Mouse (Mus musculus) cerebellum, postnatal 14 days (tissue): Measurements from ENCODE around the gene Armc5.

ENCODE experiments used
- DNase-seq, 2 experiments: peaks; one replicate each; pipeline ENCODE4 v3.0.0; 2021; ENCODE audit warnings: mixed read lengths in 2 of 2

Armc5 gene

GRCm38 (mm10) chr7:128236856-128237592 lies at the start of gene Armc5:
TSS of gene Armc5 (plus strand) at chr7:128237342.
- DNase-seq: peak; percentile 93 to 94

DNA sequence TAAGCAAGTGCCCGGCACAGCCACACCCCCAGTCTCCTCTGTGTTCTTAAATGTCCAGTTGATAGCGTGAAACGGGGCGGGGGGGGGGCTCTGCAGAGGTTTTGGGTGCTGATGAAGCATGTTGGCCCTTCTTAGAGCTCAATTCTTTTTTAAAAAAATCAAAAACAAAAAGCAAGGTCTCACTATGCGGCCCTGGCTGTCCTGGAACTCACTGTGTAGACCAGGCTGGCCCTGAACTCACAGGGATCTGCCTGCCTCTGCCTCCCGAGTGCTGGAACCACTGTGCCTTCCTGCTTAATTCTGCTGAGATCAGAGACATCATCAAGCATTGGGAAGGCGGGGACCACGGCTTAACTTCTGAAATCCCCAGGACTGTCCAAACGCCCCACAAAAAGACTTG lies 35.5 kb upstream of the Armc5 start:
- DNase-seq: no peak

DNA sequence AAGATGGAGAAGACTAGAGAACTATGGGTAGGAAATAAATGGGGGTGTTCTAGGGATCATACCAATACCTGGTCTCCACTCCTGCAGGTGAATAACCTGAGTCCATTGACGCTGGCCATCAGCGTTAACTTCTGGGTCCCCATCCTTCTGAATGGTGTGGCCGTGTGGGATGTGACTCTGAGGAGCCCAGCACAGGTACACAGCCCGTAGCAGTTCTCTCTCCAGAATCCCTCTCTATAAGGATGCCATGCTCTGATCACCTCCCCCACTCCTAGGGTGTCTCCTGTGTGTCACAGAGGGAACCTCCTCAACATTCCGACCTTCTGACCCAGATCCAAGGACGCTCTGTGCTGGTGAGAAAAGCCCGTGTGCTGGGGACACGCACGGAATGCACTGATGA lies 34.1 kb upstream of the Armc5 start:
- DNase-seq: no peak

DNA sequence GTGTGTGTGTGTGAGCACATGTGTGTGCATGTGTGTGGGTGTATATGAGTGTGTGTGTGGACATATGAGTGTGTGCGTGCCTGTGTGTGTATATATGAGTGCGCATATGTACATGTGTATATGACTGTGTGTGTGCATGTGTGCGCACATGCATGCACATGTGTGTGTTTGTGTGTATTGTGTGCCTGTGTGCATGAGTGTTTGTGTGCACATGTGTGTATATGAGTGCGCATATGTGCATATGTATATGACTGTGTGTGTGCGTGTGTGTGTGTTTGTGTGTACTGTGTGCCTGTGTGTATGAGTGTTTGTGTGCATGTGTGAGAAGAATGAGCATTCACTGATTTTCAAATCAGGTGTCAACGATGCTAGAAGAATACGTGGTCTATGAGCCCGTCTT lies 33.0 kb upstream of the Armc5 start:
- no peak for DNase-seq

DNA sequence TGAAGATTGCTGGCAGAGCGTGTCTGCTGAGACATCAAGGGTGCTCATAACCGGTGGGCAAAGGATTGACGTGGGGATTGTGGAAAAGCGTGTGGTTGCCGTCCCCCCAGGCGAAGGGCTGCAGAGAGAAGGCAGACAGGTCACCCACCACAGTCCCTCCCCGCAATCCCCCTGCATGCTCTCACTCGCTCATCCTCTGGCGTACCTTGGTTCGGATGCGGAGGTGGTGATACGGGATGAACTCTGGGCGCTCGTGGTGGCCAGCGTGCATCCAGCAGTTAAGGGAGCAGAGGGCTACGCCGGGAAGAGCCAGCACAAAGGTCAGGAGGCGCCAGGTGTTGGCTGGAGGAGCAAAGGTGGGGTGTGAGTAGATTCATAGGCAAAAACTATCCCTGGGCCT lies 31.4 kb upstream of the Armc5 start:
- no peak for DNase-seq

DNA sequence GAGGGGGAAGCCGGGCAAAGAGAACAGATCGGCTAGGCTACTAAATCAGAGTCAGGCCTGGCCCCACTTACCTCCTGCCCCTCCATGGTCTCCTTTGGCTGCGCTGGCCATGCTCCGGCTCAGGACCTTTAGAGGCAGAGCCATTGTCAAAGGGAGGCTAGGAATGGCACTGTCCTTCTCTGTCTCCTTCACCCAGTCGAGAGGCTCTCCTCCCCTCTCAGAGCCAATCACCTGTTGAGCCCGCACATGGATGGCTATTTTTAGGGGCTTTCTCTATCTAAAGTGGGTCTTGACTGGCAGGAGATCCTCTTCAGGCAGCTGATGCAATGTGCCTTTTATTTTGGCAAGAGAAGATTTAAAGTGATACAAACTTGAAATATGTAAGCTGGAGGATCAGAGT lies 31.0 kb upstream of the Armc5 start, which contains the start of gene Cox6a2:
Gene Cox6a2 (minus strand): TSS at position 236 of the 400 bp plus-strand sequence.
- peak in 1 of 2 experiments; percentile 12 for DNase-seq

GRCm38 (mm10) chr7:128208187-128208586 lies 29.0 kb upstream of the Armc5 start:
- peak; percentile 83 to 86 for DNase-seq

DNA sequence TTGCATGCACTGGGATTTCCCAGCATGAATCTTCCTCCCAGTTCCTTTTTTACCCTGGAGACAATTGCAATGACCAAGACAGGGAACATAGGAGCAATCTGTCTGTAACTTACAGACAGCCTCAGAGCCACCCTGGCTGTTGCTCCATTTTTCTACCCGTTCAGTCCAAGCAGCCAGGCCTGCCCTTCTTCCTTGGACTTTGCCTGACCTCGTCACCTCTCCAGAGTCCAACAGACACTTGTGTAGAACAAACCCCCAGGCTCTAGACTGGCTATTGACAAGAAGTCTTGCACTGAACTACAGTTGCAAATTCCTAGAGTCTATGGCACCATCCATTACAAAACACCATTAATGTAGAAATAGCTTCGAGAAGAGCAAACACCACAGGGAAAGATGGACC lies 27.3 kb upstream of the Armc5 start:
- no peak for DNase-seq

- DNase-seq: no peak
Measured at GRCm38 (mm10) chr7:128219952-128220351, 17.2 kb upstream of the Armc5 start.

DNA sequence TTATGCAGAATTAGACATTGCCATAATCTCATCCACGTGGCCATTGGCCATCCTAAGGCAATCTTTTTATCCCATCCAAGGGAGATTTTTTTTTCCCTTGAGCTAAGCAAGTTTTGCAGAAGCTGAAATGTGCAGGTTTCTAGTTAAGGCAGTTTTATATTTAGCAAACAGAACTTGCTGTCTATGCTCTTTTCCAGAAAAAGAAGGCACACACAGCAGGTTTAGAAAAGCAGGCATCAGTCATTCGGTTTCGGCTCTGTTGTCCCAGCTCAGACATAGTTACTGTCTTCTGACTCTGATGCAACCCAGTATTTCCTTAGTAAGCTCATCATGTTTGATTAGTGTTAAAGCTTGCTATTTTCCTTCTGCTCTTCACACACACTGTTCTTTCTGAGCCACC lies 16.2 kb upstream of the Armc5 start:
- no peak for DNase-seq

DNA sequence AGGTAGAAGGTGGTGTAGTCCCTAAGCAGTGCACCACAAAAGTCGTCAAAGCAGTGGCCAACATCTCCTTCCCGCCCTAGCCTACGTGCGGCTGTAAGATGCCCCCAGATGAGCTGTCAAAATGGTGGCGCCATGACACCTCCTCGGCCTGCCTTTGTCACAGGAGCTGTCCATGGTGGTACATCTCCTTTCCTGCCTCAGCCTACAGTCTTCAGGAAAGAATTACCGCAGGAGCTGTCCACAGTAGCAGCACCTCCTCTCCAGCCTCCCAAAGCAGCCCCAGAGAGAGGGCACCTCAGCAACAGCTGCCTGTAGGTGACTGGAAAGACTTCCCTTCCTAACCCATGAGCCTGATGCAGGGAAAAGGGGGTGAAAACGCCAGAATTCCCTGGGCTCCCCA lies 5.4 kb upstream of the Armc5 start:
- DNase-seq: no peak

DNA sequence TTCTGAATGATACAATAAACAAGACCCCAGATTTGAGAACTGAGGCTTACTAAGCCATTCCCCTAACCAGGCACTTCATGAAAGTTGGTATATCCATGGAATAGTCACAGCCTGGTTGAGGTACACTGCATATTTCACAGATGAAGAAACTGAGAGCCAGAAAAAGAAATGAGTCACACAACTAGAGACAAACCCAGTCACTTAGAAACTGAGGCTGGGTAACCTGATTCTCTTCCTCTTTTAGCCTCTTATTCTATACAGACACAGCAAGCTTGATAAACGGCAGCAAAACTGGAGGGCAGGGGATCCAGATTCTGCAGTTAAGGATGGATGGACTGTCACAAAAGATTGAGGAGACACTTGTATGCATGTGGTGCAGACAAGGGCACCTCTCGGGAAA lies 2.3 kb upstream of the Armc5 start:
- DNase-seq: no peak

GRCm38 (mm10) chr7:128235481-128235880 lies 1.7 kb upstream of the Armc5 start:
- DNase-seq: no peak

GRCm38 (mm10) chr7:128236426-128236825 lies 716 bp upstream of the Armc5 start:
- peak in 1 of 2 experiments; percentile 15 for DNase-seq

- no peak for DNase-seq
Measured at GRCm38 (mm10) chr7:128237593-128237926, 418 bp downstream of the Armc5 start.

DNA sequence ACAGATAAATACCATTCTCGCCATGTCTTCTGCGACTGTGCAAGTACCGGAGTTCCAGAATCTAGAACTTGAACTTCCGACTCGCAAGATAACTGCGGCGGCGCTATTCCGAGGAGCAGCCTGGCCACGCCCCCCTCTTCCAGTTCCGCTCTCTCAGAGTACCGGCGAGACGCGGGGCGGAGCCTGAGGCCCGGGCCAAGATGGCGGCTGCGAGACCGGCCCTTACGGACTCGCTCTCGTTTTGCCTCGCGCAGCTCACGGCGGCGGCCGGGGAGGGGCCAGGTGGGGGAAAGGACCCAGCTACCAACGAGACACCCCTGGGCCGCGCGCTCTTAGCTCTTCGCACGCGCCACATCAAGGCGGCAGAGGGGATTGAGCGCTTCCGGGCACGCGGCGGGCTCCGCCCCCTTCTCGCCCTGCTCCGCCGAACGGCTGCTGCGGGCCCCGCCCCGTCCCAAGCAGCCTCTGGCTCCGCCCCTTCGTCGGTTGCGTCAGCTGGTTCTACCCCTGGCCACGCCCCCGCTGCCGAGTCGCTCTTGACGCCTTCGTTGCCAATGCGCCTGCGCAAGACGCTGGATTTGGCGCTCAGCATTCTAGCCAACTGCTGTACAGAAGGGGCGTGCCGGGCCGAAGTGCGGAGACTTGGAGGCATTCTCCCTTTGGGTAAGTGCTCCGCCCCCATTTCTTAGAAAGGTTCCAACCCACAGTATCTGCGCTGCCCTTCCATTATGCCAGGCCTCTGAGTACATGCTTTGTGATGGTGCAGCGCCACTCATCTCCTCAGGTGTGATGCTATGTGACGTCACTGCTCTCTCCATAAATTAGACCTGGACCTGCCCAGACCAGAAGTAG lies 1.0 kb downstream of the Armc5 start, which contains the start of gene 9130023H24Rik:
Gene 9130023H24Rik (minus strand): TSS at position 105 of the 852 bp plus-strand sequence.
- peak; percentile 100 for DNase-seq

DNA sequence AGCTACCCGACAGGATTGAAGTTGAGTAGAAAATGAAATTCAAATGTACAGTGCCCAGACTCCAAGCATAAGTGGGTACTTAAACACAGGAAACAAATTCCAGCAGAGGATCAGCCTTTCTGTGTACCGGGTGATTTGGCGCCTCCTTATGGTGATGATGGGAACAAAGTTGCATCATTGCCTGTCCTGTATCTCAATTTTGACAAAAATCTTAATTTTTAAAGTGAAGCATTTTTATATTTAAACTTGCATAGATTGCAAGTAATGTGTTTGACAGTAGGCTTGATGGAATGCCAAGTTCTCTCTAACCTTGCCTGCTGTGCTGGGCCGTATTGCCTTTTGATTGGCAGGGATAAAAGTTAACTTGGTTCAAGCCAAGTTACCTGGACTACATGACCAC lies 1.8 kb downstream of the Armc5 start:
- peak; percentile 24 to 53 for DNase-seq

DNA sequence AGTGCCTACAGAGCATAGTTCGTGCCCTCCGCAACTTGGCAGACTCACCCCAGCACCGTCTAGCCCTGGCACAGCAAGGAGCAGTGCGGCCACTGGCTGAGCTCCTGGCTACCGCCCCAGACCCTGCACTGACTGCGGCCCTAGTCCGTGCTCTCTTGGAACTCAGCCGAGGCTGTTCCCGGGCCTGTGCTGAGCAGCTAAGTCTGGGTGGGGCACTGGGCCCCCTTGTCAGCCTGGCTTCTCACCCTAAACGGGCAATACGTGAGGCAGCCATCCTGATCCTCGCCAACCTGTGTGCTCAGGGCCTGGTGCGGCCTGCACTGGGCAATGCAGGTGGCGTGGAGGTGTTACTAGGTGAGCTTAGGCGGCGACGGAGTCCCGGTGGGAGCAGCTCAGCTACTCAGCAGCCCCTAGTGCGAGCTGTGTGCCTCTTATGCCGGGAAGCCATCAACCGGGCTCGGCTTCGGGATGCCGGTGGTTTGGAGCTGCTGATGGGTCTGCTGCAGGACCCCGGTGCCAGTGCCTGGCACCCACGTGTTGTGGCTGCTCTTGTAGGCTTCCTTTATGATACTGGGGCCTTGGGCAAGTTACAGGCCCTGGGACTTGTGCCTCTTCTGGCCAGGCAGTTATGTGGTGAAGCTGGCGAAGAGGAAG lies 3.1 kb downstream of the Armc5 start:
- peak; percentile 48 to 52 for DNase-seq

- no peak for DNase-seq
Measured at GRCm38 (mm10) chr7:128242331-128242730, 5.2 kb downstream of the Armc5 start.

GRCm38 (mm10) chr7:128243921-128244320 lies 6.8 kb downstream of the Armc5 start:
- no peak for DNase-seq

DNA sequence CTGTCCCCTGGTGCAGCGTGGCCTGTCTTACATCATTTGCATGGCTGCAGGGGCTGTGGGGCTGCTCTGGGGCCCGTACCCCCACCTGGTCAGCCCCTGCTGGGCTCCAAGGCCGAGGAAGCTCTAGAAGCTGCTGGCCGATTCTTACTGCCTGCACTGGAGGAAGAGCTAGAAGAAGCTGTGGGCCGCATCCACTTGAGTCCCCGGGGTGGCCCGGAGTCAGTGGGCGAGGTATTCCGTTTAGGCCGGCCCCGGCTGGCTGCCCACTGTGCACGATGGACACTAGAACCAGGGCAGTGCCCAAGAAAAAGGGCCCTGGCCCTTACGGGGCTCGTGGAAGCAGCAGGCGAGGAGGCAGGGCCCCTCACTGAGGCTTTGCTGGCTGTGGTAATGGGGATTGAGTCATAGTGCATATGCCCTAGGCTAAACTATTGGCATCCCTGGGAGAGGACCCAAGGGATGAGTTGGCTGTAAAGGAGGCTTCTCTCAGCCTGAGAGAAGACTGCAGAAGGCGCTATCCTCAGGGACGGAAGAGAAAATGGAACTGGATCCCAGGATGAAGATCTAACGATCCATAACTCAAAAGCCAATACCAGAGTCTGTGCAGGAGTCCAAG lies 7.4 kb downstream of the Armc5 start:
- DNase-seq: no peak

DNA sequence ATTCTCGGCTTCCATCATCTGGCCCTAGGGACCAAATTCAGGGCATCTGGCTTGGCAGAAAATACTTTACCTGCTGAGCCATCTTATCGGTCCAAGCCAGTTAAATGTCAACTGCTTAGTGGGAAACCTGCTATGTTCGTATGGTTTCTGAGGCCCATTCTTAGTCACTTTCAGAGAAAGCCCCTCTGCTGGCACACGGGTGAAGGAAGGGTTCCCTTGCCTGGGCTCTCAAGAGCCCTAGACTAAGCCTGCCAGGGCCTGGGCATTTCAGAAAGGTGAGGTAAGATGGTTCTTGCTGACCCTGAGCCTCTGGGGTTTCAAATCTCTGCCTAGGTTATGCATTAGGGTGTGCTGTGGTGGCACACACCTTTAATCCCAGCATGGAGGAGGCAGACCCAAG lies 8.4 kb downstream of the Armc5 start:
- DNase-seq: peak in 1 of 2 experiments; percentile 34
